Mouse (Mus musculus) small intestine, adult 2 months (tissue): ENCODE results near the gene Nkx1-1. TPM values are rescaled to one million over a fixed set of nuclear protein-coding genes. Genes with fewer than 3 reads are reported as not detected.
A peak's percentile ranks its signal among the peaks of the same experiment; 100 is the strongest.

Experiments used
- H3K27ac ChIP-seq: fragments of 200-500 bp; 2 replicates; pipeline ENCODE4 v1.5.1; 2012; ENCODE audit warnings: low read depth, low read length, control low read depth, inconsistent platforms; ENCODE audit not compliant: insufficient read depth
- H3K27me3 ChIP-seq: fragments of 200-500 bp; 2 replicates; pipeline ENCODE4 v1.6.1; 2012; ENCODE audit warnings: mild to moderate bottlenecking, moderate library complexity, low read length, inconsistent platforms; ENCODE audit not compliant: control insufficient read depth, insufficient read depth
- H3K36me3 ChIP-seq: fragments of 200-500 bp; 2 replicates; pipeline ENCODE4 v1.6.1; 2012; ENCODE audit warnings: mild to moderate bottlenecking, low read length, control low read depth, inconsistent platforms; ENCODE audit not compliant: control insufficient read depth, insufficient read depth
- H3K4me1 ChIP-seq: fragments of 200-500 bp; 2 replicates; pipeline ENCODE4 v1.6.1; 2012; ENCODE audit warnings: low read length, inconsistent platforms, mixed read lengths; ENCODE audit not compliant: control insufficient read depth, insufficient read depth, insufficient read length
- H3K4me3 ChIP-seq: fragments of 200-500 bp; 2 replicates; pipeline ENCODE4 v1.5.1; 2012; ENCODE audit warnings: low read depth, mild to moderate bottlenecking, control low read depth, inconsistent platforms, low read length, moderate library complexity
- CTCF ChIP-seq: fragments of 200-500 bp; IDR thresholded peaks from 2 replicates; pipeline ENCODE4 v1.5.1; 2012; ENCODE audit warnings: low read depth, mild to moderate bottlenecking, control low read depth, inconsistent platforms, low read length, moderate library complexity, mixed read lengths; ENCODE audit not compliant: insufficient replicate concordance, insufficient read length; ENCODE audit errors: extremely low read depth
- POLR2A ChIP-seq: fragments of 200-500 bp; IDR thresholded peaks from 2 replicates; pipeline ENCODE4 v1.6.1; 2012; ENCODE audit warnings: low read depth, mild to moderate bottlenecking, control low read depth, inconsistent platforms, low read length, moderate library complexity
- WGBS: fragments of 180-500 bp; shearing (Covaris S2); methylation state at CpG from one replicate; pipeline ENCODE4 v1.1.7; 2018; 5-methylcytosine and 5-hydroxymethylcytosine counted together
- polyA plus RNA-seq: library from polyadenylated mRNA; depleted of rRNA; stranded (reverse); fragments of >200 nt; gene quantifications from 2 replicates; pipeline ENCODE4 v1.2.3, GENCODE M21; 2012; rRNA removed

Gene Nkx1-1
- polyA plus RNA-seq, 1 experiment: not detected

- Histone ChIP-seq H3K4me3 (no peak overlapping the region), H3K36me3 (peaks cover 8% of the 10 kb centered on the region), H3K27ac (no peak overlapping the region), H3K4me1 (no peaks in the 10 kb centered on the region), H3K27me3 (no peaks in the 10 kb centered on the region)
- WGBS: 75% methylated on average over 12 of the region's 12 CpGs
- TF ChIP-seq CTCF (no peak), POLR2A (no peak)
Observed at GRCm38 (mm10) chr5:33400819-33401218, 33.0 kb downstream of the Nkx1-1 start.

GRCm38 (mm10) chr5:33396828-33397227 lies 36.9 kb downstream of the Nkx1-1 start:
- no peaks in the 10 kb centered on the region for H3K4me1 ChIP-seq
- no peaks in the 10 kb centered on the region for H3K27me3 ChIP-seq
- peaks cover 6% of the 10 kb centered on the region for H3K36me3 ChIP-seq
- H3K4me3 ChIP-seq: no peak overlapping the region
- TF ChIP-seq POLR2A (no peak), CTCF (no peak)
- H3K27ac ChIP-seq: no peak overlapping the region
- WGBS: 84% methylated on average over 7 of the region's 7 CpGs

- H3K4me3 ChIP-seq: no peak overlapping the region
- peaks cover 8% of the 10 kb centered on the region for H3K36me3 ChIP-seq
- no peak overlapping the region for H3K27ac ChIP-seq
- WGBS: 95% methylated on average over 11 of the region's 11 CpGs
- H3K4me1 ChIP-seq: no peaks in the 10 kb centered on the region
- no peak for TF ChIP-seq CTCF
- TF ChIP-seq POLR2A: no peak
- H3K27me3 ChIP-seq: no peaks in the 10 kb centered on the region
Observed at GRCm38 (mm10) chr5:33395693-33396092, 38.1 kb downstream of the Nkx1-1 start.

- Histone ChIP-seq H3K4me3 (no peak overlapping the region), H3K36me3 (peaks cover 18% of the 10 kb centered on the region), H3K27me3 (no peaks in the 10 kb centered on the region), H3K27ac (no peak overlapping the region), H3K4me1 (no peaks in the 10 kb centered on the region)
- 24% methylated on average over 7 of the region's 7 CpGs for WGBS
- TF ChIP-seq CTCF: peak; percentile 92
- TF ChIP-seq POLR2A: no peak
Observed at GRCm38 (mm10) chr5:33393803-33394202, 40.0 kb downstream of the Nkx1-1 start.

- Histone ChIP-seq H3K27ac (no peak overlapping the region), H3K36me3 (peaks cover 26% of the 10 kb centered on the region), H3K4me3 (no peak overlapping the region), H3K4me1 (no peaks in the 10 kb centered on the region), H3K27me3 (no peaks in the 10 kb centered on the region)
- TF ChIP-seq POLR2A (no peak), CTCF (no peak)
- WGBS: 91% methylated on average over 11 of the region's 11 CpGs
Observed at GRCm38 (mm10) chr5:33387550-33387949, 46.2 kb downstream of the Nkx1-1 start.

Other genes starting within 250 kb of the Nkx1-1 start
- 26.6 and 36.3 TPM in 2 replicates for gene Spon2, start 215.5 kb downstream of the Nkx1-1 start, polyA plus RNA-seq
- gene Ctbp1, start 159.0 kb downstream of the Nkx1-1 start, polyA plus RNA-seq: 154 and 390 TPM in 2 replicates
- gene Maea, start 98.5 kb downstream of the Nkx1-1 start, polyA plus RNA-seq: 56.7 and 119 TPM in 2 replicates
- gene Uvssa, start 55.4 kb downstream of the Nkx1-1 start, polyA plus RNA-seq: 1.2 and 2.3 TPM in 2 replicates
- 58.1 and 60.2 TPM in 2 replicates for gene Fam53a, start 195.7 kb upstream of the Nkx1-1 start, polyA plus RNA-seq
- gene Gm9903, start 195.9 kb upstream of the Nkx1-1 start, polyA plus RNA-seq: 0.14 and 0.27 TPM in 2 replicates
- 16.7 and 25.4 TPM in 2 replicates for gene Slbp, start 218.6 kb upstream of the Nkx1-1 start, polyA plus RNA-seq
- gene Tacc3, start 224.2 kb upstream of the Nkx1-1 start, polyA plus RNA-seq: 4.0 and 7.7 TPM in 2 replicates
- 25.6 and 34.8 TPM in 2 replicates for gene Tmem129, start 224.4 kb upstream of the Nkx1-1 start, polyA plus RNA-seq